Mouse (Mus musculus) neural tube, embryonic 10.5 days (tissue): ENCODE data around the gene Olfr324.

Experiments
- DNase-seq: peaks from one replicate; pipeline ENCODE4 v3.0.0-alpha.2; 2017; ENCODE audit warnings: low spot score; ENCODE audit errors: extremely low spot score

Olfr324 gene

GRCm38 (mm10) chr11:58594814-58595213, at the start of gene Olfr324:
Olfr324 (plus strand) TSS chr11:58595114.
- DNase-seq: no peak

DNA sequence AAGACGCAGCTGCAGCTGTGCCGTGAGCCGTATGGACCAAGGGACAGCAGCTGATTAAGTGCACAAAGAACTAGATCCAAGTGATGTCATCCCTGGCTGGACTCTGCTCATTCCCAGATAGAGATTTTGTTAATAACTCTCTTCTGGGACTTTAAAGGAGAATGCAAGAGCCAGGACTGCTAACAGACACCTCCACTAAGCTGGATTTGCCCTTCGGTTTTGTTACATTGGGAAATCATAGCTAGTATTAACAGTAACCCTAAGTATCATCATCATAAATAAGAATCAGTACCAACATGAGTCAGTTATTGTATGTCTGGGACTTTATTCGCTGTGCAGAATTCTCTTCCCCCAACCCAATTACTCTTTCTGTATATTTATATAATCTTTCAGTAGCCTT, 48.6 kb upstream of the Olfr324 start, which contains the start of gene Olfr329-ps:
TSS of gene Olfr329-ps (minus strand) at position 101 of the 400 bp plus-strand sequence.
- DNase-seq: no peak

DNA sequence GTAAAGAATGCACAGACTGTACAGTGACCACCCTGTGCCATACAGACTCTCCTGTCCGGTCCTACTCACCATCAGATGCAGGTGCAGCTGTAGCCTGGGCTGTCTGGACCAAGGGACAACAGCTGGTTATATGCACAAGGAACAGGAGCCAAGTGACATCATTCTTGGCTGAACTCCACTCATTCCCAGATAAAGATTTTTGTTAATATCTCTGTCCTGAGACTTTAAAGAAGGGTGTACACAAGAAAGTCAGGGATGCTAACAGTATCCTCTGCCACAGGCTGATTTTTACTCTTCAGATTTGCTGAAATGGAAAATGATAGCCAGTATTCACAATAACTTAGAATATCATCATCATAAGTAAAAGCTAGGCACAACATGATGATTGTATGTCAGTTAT, 39.4 kb upstream of the Olfr324 start, which contains the start of gene Olfr328:
TSS of gene Olfr328 (minus strand) at position 101 of the 400 bp plus-strand sequence.
- no peak for DNase-seq

- DNase-seq: no peak
These were observed 24.5 kb upstream of the Olfr324 start, which contains the start of gene Olfr224 for GRCm38 (mm10) chr11:58570405-58570804. Olfr224 (minus strand) TSS chr11:58570553.

DNA sequence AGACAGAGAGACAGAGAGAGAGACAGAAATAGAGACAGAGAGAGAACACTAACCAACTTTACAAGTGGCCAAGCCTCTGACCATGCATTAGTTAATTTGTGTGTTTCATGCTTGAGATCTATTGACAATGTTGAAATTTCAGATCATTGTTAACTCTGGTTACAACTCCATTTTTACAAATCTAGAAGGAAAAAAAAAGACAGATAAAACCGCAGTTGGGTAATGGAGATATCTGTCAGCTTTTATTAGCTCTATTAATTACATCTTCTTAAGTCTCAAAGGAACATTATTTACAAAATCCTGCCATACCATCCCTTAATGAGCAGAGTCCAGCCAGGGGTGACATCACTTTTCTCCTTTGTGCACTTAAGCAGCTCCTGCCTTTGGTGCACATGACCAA, 17.5 kb upstream of the Olfr324 start, which contains the start of gene Olfr325:
TSS of gene Olfr325 (plus strand) at position 301 of the 400 bp plus-strand sequence.
- DNase-seq: no peak

GRCm38 (mm10) chr11:58578636-58579035, 16.3 kb upstream of the Olfr324 start:
- no peak for DNase-seq

- DNase-seq: peak; percentile 35
These were observed 7.0 kb upstream of the Olfr324 start for GRCm38 (mm10) chr11:58587898-58588348.

- no peak for DNase-seq
These were observed 6.2 kb upstream of the Olfr324 start for GRCm38 (mm10) chr11:58588620-58589250.

GRCm38 (mm10) chr11:58597837-58598236, 2.9 kb downstream of the Olfr324 start:
- no peak for DNase-seq

GRCm38 (mm10) chr11:58602062-58602461, 7.1 kb downstream of the Olfr324 start:
- no peak for DNase-seq

DNA sequence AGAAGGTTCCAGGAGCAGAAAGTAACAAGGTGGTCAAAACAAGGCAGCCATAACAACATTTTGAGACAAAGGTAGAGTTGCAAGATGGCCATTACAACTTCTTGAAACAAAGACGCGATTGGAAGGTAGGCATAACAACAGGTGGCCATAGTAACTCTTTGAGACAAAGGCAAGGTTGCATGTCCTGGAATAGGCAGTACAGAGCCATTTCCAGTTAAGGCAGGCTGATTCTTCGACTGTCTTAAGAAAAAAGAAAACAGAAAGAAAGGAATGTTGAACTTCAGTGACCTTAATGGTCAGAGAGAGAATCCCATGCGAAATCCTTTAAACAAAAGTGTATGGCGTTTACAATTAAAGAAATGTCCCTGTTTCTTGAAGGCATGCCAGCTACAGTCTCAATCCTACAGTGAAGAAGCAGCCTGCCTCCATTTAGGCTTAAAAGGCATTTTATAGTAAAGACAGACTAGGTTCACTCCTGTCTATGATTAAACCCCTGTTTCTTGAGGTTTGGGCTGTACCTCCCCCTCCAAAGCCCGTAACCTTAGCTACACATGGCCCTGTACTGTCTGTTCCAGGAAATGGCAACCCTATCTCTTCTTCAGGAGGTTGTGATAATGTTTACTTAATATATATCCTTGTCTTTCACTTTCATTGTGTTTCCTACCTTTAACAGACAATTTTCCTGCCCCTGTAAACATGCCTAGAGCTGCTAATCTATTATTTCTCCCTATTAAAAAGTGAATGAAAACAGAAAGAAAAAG, 8.1 kb downstream of the Olfr324 start:
- DNase-seq: no peak

DNA sequence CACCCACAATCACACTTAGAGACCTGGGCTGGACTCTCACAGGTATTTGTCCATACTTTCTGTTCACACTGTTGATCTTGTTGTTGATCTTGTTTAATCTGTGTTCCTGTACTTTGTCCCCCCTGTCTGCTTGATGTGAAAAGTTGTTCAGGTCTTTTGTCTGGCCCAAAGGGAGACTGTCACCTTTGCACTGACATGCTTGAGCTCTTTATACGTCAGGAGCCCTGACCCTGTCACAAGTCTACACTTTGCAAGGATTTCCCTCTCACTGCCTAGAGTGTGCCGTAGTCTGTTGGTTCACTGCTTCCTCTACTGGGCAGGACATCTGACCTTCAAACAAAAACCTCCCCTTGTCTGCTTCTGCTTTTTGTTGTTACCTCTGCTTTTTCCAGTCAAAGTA, 9.8 kb downstream of the Olfr324 start:
- no peak for DNase-seq

DNA sequence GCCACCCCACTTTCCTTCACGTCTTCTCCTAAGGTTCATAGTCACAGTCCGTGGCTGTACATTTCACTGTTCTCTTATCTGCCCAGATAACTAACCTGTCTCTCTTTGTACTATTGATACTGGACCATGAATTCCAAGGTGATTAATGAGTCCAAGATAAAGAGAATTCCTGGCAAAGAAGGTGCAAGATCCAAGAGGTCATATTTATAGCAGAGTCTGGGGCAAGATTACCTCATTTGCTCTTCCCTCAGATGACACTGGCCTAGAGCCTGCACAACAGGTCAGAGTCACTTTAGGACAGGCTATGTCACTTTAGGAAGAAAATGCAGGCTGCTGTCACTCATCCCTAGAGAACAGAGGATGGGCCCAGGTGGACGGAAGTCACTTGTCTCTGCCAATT, 10.3 kb downstream of the Olfr324 start:
- no peak for DNase-seq

- no peak for DNase-seq
These were observed 11.4 kb downstream of the Olfr324 start for GRCm38 (mm10) chr11:58606177-58606919.

- no peak for DNase-seq
These were observed 12.1 kb downstream of the Olfr324 start for GRCm38 (mm10) chr11:58607030-58607429.

GRCm38 (mm10) chr11:58613359-58613758, 18.4 kb downstream of the Olfr324 start:
- DNase-seq: no peak

GRCm38 (mm10) chr11:58614526-58614925, 19.6 kb downstream of the Olfr324 start:
- no peak for DNase-seq

GRCm38 (mm10) chr11:58615975-58616374, 21.1 kb downstream of the Olfr324 start, which contains the start of gene 2210407C18Rik:
2210407C18Rik (minus strand) TSS chr11:58616075.
- DNase-seq: no peak

GRCm38 (mm10) chr11:58618369-58618768, 23.5 kb downstream of the Olfr324 start:
- DNase-seq: no peak

DNA sequence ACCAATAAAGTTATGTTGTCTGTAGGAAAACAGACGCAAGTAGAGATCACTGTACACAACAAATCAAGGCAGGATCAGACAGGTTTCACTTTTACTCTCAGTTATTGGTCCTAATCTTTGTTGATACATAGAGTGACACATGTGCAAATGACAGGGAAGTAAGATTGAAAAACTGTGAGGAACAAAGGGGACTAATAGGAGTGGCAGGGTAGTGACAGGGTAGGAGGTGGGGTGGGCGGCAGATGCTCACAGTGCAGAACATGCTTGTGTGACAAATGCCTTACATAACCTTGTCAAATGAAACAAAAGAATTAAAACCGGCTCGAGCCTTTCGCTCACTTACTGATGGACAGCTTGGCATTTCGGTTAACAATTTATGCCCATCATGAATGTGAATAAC, 23.9 kb downstream of the Olfr324 start:
- DNase-seq: no peak

- no peak for DNase-seq
These were observed 31.2 kb downstream of the Olfr324 start for GRCm38 (mm10) chr11:58626146-58626545.

- no peak for DNase-seq
These were observed 35.5 kb downstream of the Olfr324 start, which contains the start of gene Olfr323 for GRCm38 (mm10) chr11:58630401-58630800. Olfr323 (minus strand) TSS chr11:58630501.
